Mouse (Mus musculus) spleen, embryonic (tissue): Measurements from ENCODE around the gene Slc2a1.

Experiments
- CTCF ChIA-PET: fragments of 350-600 bp; sonication (Branson Sonifier 250); formaldehyde crosslinking; loops from one replicate; lab custom pipeline; 2022; lab: Charles Lee

Gene Slc2a1

DNA sequence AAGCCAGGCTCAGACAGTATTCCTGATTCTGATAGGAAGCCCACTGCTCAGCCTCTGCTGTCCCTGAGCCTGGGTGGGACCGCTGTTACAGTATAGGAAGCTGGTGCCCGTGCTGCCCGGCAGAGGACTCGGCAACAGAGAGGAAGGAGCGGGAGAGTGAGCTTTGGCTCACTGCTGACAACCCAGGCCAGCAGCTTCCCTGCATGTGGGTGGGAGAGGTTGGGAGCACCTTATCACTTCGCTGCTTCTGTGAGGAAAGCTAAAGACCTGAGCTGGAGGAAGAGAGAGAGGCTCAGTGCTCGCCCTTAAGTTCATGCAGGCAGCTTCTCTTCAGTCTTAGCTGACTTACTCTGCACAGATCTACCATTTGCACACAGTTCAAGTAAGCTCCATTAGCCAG is 20.0 kb downstream of the Slc2a1 start:
- CTCF ChIA-PET, result no interaction called here

DNA sequence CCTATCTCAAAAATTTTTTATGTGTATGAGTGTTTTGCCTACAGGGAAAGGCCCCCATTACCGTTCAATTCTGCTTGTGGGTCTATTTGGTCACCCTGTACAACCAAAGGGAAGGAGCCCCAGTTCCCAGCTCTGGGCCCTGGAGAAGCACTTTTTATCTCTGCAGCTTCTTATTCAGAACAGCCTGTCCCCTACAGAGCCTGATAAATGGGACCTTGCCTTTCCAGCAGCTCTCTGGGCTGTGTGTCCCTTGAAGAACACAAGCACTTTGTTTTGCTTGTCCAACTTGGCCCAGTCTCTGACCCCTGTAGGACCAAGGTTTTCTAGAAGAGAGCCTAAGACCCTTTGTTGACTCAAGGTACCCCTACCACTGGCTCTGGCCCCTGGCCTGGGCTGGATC is 20.6 kb downstream of the Slc2a1 start:
- CTCF ChIA-PET, result no interaction called here

DNA sequence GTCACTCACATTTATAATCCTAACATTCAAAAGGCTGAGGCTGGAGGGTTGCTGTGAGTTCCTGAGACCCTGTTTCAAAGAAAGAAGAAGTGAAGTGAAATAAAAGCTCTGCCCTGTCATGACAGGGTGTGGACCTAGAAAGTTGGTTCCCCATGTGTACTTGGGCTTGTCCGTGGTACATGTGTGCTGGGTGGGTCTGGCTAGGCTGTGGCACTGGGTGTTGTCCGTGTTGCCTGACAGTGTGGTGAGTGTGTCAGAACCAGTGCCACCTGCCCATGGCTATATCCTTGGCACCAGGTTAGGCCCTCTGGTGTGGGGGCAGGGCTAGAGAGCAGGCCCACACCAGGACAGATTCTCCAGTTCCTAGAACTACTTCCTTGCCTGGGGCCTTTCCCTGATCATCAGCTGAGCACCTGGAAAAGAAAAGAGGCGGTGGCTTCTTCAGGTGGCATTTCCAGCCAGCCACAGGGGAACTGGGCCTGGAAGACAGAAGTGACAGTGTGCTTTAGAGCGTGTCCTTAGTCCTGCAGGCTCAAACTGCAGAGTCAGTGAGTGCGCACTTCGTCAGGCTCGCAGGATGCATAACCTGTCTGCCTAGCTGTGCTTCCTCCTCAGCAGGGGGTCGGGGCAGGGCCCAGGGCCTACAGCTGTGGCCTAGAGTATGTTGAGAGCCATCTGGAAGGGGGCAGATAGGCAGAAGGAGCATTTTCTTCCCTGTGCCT is 22.8 kb downstream of the Slc2a1 start:
- CTCF ChIA-PET, result no interaction called here

DNA sequence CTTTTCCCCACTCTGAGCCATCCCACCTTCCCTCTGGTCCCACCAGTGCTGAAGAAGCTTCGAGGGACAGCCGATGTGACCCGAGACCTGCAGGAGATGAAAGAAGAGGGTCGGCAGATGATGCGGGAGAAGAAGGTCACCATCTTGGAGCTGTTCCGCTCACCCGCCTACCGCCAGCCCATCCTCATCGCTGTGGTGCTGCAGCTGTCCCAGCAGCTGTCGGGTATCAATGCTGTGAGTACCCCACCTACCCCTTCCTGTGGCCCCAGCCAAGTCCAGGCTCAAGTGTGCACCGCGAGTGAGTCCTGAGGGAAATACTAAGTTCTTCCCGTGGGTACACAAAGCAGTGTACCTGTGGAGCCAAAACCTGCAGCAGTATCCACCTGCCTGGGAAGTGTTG is 24.8 kb downstream of the Slc2a1 start:
- CTCF ChIA-PET, result no interaction called here

DNA sequence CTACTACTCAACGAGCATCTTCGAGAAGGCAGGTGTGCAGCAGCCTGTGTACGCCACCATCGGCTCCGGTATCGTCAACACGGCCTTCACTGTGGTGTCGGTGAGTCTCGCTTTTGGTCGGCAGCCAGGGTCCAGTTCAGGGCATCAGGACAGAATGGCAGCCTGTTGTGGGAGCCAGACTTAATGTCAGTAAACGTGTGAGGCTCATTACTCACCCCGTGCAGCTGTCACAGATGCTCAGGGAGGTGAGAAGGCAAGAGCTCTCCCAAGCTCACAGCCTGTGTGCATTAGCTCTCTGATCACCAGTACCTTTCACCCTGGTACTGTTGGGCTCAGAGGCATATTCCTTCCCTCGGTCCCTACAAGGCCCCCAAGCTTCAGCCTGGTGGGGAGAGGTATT is 25.3 kb downstream of the Slc2a1 start:
- CTCF ChIA-PET, result no interaction called here

DNA sequence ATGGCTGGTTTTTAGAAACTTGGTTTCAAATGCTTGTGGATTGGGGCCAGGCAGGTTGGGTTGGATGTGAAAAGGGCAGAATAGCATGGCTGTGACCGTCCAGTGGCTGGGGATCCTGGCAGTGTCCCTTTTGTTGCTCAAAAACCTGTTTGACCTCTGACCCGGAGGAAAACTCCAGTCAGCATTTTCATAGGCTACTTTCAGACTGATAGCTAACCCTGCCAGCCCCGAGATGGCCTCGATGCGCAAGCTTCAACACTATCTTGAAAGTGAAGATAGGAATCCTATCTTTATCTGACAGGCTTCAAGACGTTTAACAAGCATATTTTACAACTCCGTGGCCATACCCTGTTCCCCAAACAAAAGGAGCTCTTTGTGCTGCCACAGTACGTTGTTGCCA is 28.8 kb downstream of the Slc2a1 start:
- CTCF ChIA-PET, result no interaction called here

DNA sequence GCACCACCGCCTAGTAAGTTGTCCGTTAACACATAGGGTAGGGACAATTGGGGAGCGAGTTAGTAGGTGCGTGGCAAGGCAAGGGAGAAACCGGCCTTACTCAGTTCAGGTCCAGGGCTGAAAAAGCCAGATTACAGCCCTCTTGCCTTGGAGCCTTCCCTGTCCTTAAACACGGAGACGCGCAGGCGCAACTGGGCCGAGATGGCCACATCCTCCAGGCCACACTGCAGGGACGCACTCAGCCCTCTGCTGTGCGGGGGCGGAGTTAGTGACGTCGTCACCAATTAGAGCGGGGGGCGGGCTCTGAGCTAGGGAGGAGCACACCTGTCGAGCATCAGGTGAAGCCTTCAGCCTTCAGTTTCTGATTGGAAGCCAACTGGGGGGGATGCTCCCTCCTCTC is 29.7 kb downstream of the Slc2a1 start:
- CTCF ChIA-PET, result interaction anchor here (0.6 kb wide), 1 partner anchor 35 kb away, joined by 3 read pairs; no protein-coding TSS in a partner anchor

DNA sequence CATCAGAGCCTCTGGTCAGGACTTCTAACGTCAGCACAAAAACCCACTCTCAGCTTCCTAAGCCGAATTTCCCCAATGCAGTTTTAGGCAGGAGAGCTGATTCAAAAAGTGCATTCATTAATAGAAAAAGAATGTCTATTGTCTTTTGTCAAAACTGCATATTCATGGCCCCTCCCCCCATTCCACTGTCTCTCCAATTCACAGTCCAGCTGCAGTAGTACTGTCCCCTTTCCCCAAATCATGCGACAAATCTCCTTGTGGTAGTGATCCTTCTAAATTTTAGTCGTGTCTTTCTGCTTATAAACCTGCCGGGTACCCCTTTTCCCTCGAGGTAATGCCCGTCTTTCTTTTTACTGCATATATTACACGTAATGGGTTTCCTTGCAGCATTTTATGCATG is 30.3 kb downstream of the Slc2a1 start:
- CTCF ChIA-PET, result no interaction called here

DNA sequence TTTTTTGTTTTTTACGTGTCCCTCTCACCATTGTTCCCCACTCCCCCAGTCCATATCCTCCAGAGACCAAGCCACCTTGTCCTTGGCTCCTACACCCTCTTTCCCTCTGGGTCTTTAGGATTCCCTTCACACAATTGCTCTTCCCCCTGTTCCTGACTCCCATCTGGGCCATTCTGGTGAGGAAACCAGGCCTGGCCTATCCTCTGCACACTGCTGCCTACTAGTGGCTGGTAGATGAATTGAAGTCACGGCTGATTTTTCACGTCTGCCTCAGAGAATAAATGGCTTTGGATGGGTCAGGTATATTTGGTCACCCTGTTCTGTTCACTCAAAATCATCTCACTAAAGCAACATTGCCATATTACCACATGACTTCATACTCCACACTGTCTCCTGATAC is 31.6 kb downstream of the Slc2a1 start:
- CTCF ChIA-PET, result interaction anchor here (0.6 kb wide), 1 partner anchor 35 kb away, joined by 3 read pairs; no protein-coding TSS in a partner anchor

DNA sequence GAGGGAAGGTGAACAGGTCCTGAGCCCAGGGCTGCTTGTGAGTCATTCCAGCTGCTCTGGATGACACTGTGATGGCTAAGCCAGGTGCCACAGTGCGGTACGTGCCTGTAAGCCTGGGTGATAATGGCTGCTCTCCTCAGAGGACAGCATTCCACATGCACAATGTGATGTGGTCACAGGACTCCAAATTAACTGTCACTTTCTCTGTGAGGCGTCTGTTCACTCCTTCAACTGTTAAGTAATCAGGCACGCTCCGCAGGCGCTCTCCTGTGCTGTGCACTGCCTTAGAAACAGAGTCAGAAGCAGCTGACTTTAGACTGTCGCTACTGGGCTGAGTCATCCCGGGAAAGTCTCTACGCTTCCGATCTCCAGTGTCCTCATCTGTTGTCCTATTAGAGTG is 32.7 kb downstream of the Slc2a1 start:
- CTCF ChIA-PET, result no interaction called here

DNA sequence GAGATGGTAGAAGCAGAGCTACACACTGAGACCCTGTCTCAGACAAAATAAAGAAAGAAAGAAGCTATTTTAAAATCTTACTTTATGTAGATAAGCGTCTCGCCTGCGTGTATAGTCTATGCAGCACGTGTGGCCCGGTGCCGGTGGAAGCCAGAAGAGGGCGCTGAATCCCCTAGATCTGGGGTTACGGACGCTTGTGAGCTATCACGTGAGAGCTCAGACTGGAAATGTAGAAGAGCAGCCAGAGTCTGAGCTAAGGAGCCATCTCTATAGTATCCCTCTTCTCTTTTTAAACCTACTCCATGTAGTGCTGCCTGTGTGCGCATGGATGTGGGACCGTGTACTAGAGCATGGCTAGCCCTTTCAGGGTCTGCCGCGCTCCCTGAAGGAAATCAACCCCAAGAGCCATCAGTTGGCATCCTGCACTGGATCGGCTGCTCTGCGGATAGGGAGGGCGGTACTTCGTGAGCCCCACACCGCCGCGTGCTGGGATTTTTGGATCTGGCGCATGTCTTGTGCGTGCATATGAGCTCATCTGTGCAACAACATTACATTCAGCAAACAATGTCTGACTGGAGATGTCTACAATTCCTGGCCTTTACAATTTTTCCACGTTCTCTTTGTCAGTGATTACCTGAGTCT is 33.8 kb downstream of the Slc2a1 start:
- CTCF ChIA-PET, result interaction anchor here (0.6 kb wide), 1 partner anchor 148 kb away, joined by 7 read pairs; no protein-coding TSS in a partner anchor

DNA sequence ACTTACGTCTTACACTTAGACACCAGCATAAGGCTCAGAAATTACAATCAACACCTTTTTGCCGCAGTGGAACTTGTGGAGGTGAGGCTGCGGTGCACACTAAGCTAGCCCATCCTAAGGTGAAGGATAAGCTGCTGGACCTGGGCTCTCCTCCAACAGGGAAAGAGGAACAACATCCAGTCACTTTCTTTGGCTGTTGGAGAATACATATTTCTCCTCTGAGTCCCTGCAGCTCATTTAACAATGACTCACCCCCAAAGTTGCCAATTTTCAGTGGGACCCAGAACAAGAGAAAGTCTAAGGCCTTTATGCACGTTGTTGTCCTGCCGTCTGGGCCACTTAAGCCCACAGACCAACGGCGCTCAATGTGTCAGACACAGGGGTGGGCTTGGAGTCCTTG is 38.3 kb downstream of the Slc2a1 start:
- CTCF ChIA-PET, result no interaction called here

DNA sequence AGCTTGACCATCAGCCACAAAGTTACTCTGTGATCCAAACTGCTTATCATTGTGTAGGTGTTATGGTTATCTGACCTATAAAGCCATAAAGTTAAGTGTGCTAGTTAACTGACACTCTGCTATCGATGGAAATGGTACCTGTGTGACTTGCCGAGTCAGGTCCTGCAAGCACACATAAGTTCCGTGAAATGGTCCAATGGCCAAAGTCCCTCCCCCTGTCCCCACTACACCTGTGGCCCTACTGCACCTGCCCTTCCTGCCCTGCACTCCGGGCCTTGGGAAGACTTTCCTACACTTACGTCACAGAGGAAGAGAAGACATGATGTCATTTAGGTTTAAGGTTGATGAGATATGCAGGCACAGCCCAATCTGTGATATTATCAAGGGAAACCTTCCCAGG is 38.8 kb downstream of the Slc2a1 start:
- CTCF ChIA-PET, result no interaction called here

DNA sequence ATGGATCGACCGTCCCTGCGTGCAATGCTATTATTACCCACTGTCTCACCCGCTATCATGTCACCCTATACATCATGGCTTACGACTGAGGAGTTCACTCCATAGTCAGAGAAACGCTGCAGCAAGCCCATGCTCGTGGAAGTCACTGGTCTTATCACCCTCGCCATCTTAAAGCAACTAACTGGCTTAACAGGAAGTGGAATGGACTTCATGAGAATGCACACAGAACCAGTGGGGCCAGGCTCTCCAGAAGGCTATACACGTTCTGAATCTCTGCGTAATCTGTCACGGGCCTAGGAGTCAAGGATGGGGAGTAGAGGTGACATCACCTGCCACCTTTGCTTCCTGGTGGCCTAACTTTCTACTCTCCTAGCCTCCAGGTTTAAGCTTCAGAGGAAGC is 40.2 kb downstream of the Slc2a1 start:
- CTCF ChIA-PET, result no interaction called here

DNA sequence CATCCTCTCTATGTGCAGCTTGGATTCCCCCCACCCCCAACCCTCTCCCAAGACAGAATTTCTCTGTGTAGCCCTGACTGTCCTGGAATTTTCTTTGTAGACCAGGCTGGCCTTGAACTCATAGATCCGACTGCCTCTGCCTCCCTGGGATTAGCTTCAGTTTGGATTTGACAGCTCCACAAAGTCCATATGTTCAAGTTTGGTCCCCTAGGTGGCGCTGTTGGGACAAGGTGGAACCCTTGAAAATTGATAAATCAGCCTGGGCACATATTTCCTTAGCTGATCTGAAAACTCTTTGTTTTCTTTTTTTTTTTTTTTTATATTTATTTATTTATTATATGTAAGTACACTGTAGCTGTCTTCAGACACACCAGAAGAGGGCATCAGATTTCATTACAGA is 48.7 kb downstream of the Slc2a1 start:
- CTCF ChIA-PET, result interaction anchor here (0.6 kb wide), 2 partner anchors 35 to 1608 kb away, joined by 3 to 4 read pairs; no protein-coding TSS in a partner anchor

DNA sequence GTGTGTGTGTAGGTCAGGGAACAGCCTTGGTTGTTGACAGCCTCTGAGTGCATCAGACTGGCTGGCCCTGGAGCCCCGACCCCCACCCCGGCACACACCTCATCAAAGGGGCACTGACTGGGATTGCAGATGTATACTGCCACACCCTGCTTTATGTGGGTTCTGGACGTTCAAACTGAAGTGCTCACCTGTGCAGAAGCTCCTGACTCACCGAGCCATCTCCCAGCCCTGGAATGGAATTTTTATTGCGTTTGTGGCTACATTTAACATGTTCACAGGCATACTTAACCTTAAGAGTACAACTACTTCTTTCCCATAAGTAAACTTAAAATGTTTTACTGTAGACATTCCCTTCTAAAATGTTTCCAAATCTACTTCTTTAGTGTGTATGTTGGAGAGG is 49.4 kb downstream of the Slc2a1 start:
- CTCF ChIA-PET, result interaction anchor here (0.5 to 0.7 kb wide), 4 partner anchors 370 to 1771 kb away, joined by 3 to 6 read pairs (median 4); no protein-coding TSS in a partner anchor

DNA sequence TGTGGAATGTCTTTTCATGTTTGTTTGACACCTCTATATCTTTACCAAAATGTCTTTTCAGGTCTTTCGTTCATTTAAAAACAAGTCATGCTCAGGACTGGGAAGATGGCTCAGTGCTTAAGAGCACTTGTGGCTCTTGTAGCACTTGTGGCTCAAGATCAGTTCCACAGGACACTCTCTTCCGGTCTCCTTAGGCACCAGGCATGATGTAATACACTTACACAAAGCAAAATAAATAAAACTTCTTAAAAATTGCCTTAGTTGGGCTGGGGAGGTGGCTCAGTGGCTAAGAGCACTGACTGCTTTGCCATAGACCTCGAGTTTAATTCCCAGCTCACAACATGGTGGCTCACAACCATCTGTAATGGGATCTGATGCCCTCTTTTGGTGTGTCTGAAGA is 52.8 kb downstream of the Slc2a1 start:
- CTCF ChIA-PET, result no interaction called here

DNA sequence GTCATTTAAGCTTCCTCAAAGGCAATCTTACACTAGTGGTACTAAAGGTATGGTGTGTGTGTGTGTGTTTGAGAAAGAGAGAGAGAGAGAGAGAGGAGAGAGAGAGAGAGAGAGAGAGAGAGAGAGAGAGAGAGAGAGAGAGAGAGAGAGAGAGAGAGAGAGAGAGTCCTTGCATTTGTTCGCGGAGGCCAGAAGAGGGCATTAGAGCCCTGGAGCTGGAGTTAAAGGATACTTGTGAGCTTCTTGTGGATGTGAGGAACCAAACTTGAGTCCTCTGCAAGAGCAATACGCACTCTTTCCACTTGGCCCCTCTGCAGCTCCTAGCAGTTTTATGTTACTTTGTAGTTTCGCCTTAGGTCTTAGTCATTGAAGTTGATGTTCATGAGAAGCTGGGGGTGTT is 54.5 kb downstream of the Slc2a1 start:
- CTCF ChIA-PET, result interaction anchor here (0.6 kb wide), 1 partner anchor 158 kb away, joined by 4 read pairs; no protein-coding TSS in a partner anchor

DNA sequence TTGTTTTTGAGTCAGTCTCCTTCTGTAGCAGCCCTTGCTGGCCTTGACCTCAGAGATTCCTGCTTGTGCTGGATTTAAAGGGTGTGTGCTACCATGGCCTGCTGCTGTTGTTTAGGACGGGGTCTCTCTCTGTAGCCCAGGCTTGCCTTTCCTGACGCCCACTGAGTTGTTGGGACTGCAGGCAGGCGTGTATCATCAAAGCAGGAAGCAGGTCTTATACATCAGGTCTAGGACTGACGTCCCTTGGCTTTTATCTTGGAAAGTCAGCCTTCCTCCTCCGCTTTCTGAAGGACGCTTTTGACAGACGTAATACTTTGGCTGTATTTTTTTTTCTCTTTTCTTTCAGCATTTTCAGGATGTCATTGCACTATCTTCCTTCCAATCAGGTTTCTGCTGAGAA is 57.4 kb downstream of the Slc2a1 start:
- CTCF ChIA-PET, result no interaction called here

DNA sequence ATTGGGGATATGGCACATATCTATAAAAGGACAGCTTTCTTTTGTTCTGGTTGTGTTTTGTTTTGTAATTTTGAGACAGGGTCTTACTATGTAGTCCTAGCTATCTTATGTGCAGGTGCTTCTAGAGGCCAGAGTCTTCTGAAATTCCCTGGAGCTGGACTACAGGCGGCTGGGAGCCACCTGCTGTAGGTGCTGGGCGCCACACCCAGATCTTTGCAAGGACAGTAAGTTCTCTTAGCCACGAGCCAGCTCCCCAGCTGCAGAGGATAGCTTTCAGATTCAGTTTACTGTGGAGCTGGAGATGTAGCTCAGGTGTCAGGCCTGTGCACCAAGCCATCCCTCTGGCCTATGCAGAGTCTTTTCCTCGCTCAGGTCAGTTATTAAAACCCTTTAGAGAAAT is 58.6 kb downstream of the Slc2a1 start:
- CTCF ChIA-PET, result interaction anchor here (0.6 kb wide), 1 partner anchor 56 kb away, joined by 4 read pairs; no protein-coding TSS in a partner anchor

DNA sequence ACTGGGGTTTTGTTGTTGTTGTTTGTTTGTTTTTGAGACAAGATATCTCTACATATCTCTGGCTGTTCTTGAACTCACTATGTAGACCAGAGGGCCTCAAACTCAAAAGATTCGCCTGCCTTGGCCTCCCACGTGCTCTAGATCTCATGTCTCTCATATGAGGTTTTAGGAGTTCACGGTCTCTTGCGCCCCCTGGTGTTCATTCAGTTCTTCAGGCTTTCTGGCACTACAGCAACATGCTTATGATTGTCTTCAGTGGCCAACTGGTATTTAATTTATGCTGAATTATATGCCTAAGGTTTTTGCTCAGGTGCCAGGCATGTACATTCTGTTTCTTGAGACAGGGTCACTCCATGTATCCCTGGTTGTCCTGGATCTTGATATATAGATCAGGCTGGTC is 59.2 kb downstream of the Slc2a1 start:
- CTCF ChIA-PET, result no interaction called here

DNA sequence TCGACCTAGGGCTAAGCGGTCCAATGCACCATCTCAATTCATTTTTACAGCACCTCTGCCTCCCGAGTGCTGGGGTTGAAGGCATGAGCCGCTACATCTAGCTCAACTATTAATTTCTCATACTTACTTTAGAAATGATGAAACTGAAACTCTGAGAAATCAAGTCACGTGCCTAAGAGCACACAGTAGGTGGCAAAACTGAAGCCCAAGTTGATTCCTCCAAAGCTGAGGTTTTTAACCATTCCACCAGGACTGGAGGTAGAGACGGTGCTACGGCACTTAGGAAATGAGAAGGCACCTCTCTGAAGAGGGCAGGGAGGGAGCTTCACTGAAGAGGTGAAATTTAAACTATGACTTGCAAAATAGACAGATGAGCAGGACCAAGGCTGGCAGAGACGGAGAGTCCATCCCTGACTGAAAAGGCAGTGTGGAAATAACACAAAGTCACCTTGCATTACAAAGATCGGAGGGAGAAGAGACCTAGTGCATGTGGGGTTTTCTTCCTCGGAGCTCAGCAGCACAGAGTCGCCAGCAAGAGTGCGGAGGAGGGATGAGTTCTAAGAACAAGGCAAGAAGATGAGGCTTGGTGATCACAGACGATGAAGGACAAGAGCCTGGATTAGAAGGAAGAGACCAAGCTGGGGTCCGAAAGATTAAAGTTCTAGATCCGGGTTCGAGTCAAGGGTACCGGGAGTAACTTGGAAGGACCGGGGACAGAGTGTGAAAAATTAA is 64.6 kb downstream of the Slc2a1 start:
- CTCF ChIA-PET, result interaction anchor here (0.5 kb wide), 2 partner anchors 17 to 35 kb away, joined by 3 read pairs; partner anchors contain the start of gene Ermap
